Mouse (Mus musculus) myocyte (in vitro differentiated cells): ENCODE measurements around the gene Tcf25. TPM values are rescaled to one million over a fixed set of nuclear protein-coding genes. Genes with fewer than 3 reads are reported as not detected.

Experiments
- H3K27me3 ChIP-seq: one replicate; pipeline ENCODE4 v1.6.1; 2011; ENCODE audit not compliant: control insufficient read depth, insufficient read depth, insufficient read length
- H3K36me3 ChIP-seq: one replicate; pipeline ENCODE4 v1.6.1; 2011; ENCODE audit not compliant: control insufficient read depth, insufficient read depth
- H3K4me2 ChIP-seq: one replicate; pipeline ENCODE4 v1.6.1; 2011; ENCODE audit warnings: low read depth, control low read depth
- H3K4me3 ChIP-seq: one replicate; pipeline ENCODE4 v1.5.1; 2011; ENCODE audit warnings: mild to moderate bottlenecking, control low read depth, moderate library complexity
- H3K79me2 ChIP-seq: one replicate; pipeline ENCODE4 v1.6.1; 2011; ENCODE audit not compliant: control insufficient read depth, insufficient read depth
- H3ac ChIP-seq: one replicate; pipeline ENCODE4 v1.6.1; 2011; ENCODE audit not compliant: control insufficient read depth, insufficient read length
- CEBPB ChIP-seq: IDR thresholded peaks from 2 replicates; pipeline ENCODE4 v1.6.1; 2011; ENCODE audit warnings: mild to moderate bottlenecking, moderate library complexity; ENCODE audit not compliant: poor library complexity, insufficient read depth, severe bottlenecking
- E2F4 ChIP-seq: IDR thresholded peaks from one replicate; pipeline ENCODE4 v1.6.1; 2011; ENCODE audit warnings: mild to moderate bottlenecking, control low read depth, moderate library complexity; ENCODE audit not compliant: insufficient read depth
- MAX ChIP-seq: IDR thresholded peaks from one replicate; pipeline ENCODE4 v1.6.1; 2011; ENCODE audit warnings: low read depth, mild to moderate bottlenecking, control low read depth
- MYOD1 ChIP-seq, 3 experiments: IDR thresholded peaks; one replicate each; pipeline ENCODE4 v1.6.1; 2011; ENCODE audit warnings: control low read depth in 2 of 3, low read depth in 2 of 3, mild to moderate bottlenecking in 2 of 3, moderate library complexity in 1 of 3; ENCODE audit not compliant: insufficient read length in 2 of 3, control insufficient read depth in 1 of 3
- MYOG ChIP-seq, 3 experiments: IDR thresholded peaks; one replicate each; pipeline ENCODE4 v1.6.1; 2011; ENCODE audit warnings: control low read depth in 2 of 3, low read depth in 2 of 3, mild to moderate bottlenecking in 2 of 3; ENCODE audit not compliant: insufficient read length in 2 of 3, control insufficient read depth in 1 of 3, insufficient read depth in 1 of 3
- POLR2A ChIP-seq: IDR thresholded peaks from one replicate; pipeline ENCODE4 v1.6.1; 2011; ENCODE audit warnings: low read depth, mild to moderate bottlenecking, control low read depth, moderate library complexity; ENCODE audit not compliant: insufficient read length
- POLR2AphosphoS2 ChIP-seq: IDR thresholded peaks from one replicate; pipeline ENCODE4 v1.6.1; 2011; ENCODE audit warnings: low read depth, control low read depth; ENCODE audit not compliant: insufficient read length
- REST ChIP-seq: IDR thresholded peaks from one replicate; pipeline ENCODE4 v1.6.1; 2011; ENCODE audit warnings: mild to moderate bottlenecking, control low read depth, moderate library complexity; ENCODE audit not compliant: insufficient read depth, insufficient read length
- SRF ChIP-seq: IDR thresholded peaks from one replicate; pipeline ENCODE4 v1.6.1; 2011; ENCODE audit warnings: low read depth; ENCODE audit not compliant: control insufficient read depth, insufficient read length
- TCF12 ChIP-seq: IDR thresholded peaks from one replicate; pipeline ENCODE4 v1.6.1; 2011; ENCODE audit warnings: mild to moderate bottlenecking, control low read depth; ENCODE audit not compliant: poor library complexity, insufficient read depth, severe bottlenecking
- TCF3 ChIP-seq: IDR thresholded peaks from one replicate; pipeline ENCODE4 v1.6.1; 2011; ENCODE audit warnings: low read depth, control low read depth; ENCODE audit not compliant: insufficient read length
- USF1 ChIP-seq: IDR thresholded peaks from one replicate; pipeline ENCODE4 v1.6.1; 2011; ENCODE audit warnings: low read depth, mild to moderate bottlenecking, control low read depth, moderate library complexity
- polyA plus RNA-seq: library from polyadenylated mRNA; unstranded; fragments of >200 nt; fragmentation: generic; extraction: Trizol; gene quantifications from one replicate; pipeline ENCODE4 v1.2.1, GENCODE M21; 2012; ENCODE audit warnings: missing spikeins

Gene Tcf25
- polyA plus RNA-seq, 1 experiment, result 177 TPM

DNA sequence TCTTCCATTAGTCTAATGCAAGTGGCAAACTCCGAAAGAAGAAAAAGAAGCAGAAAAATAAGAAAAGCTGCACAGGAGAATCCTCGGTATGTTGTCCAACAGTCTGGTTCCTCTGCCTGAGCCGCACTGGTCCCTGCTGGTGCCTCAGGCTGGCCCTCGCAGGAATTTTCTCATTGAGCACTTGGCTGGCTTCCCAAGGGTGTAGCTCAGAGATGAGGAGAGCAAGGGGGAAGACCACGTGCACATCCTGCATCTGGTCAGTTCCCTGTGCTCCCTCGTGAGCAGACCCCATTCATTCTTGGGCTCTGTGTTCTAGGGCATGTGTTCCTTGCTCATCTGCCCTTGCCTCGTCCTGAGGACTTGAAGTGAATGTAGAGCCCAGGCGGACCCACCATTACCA, 9.0 kb downstream of the Tcf25 start:
- TF ChIP-seq E2F4 (no peak), POLR2AphosphoS2 (no peak), USF1 (no peak), CEBPB (no peak), POLR2A (no peak), MYOG (IDR thresholded peaks at IDR 0.05; ENCODE audit: control insufficient read depth in 1 of 3, insufficient read depth in 1 of 3, insufficient read length in 2 of 3, low read depth in 2 of 3) (no peak), TCF12 (no peak), MAX (no peak), TCF3 (no peak), SRF (no peak), MYOD1 (IDR thresholded peaks at IDR 0.05; ENCODE audit: control insufficient read depth in 1 of 3, insufficient read length in 2 of 3, low read depth in 2 of 3) (no peak), REST (no peak)
- Histone ChIP-seq H3K27me3 (no peaks in the 10 kb centered on the region), H3K4me3 (no peak overlapping the region), H3ac (no peak overlapping the region), H3K4me2 (no peak overlapping the region), H3K36me3 (peaks cover 42% of the 10 kb centered on the region), H3K79me2 (peaks cover 34% of the 10 kb centered on the region)

DNA sequence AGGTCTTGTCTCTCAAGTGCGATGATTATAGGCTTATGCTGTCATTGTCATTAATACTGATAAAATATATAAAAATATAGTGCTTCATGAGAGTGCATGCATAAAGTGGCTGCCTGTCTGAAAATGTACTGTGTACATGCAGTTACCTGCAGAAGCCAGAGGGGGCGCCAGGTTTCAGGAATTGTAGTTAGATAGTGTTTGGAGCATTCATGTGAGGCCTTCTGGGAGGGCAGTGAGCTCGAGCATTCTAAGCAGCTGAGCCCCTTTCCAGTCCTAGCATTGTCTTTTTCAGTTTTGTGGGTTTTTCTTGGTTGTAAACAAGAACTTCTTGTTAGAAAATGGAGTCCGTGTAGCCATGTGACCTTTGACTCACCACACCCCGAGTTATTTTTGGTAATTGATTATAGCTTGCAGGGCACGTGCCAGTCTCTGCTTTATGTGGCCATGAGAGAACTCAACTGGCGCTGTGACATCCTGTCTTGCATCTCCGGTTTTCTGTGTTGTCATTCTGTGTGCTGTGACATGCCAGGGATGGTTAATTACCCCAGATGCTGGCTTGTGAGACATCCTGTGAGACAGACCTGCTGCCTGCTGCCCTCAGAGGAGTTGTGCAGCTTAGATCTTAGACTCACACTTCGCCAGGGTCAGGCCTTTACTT, 11.5 kb downstream of the Tcf25 start:
- no peaks in the 10 kb centered on the region for H3K27me3 ChIP-seq
- no peak overlapping the region for H3K4me3 ChIP-seq
- no peak overlapping the region for H3ac ChIP-seq
- peaks cover 58% of the 10 kb centered on the region for H3K36me3 ChIP-seq
- TF ChIP-seq MAX, result no peak
- TF ChIP-seq POLR2A, result no peak
- no peak for TF ChIP-seq MYOG (IDR thresholded peaks at IDR 0.05; ENCODE audit: control insufficient read depth in 1 of 3, insufficient read depth in 1 of 3, insufficient read length in 2 of 3, low read depth in 2 of 3)
- TF ChIP-seq SRF, result no peak
- TF ChIP-seq CEBPB, result no peak
- no peak for TF ChIP-seq E2F4
- TF ChIP-seq MYOD1 (IDR thresholded peaks at IDR 0.05; ENCODE audit: control insufficient read depth in 1 of 3, insufficient read length in 2 of 3, low read depth in 2 of 3), result no peak
- TF ChIP-seq USF1, result no peak
- TF ChIP-seq REST, result no peak
- no peak for TF ChIP-seq POLR2AphosphoS2
- TF ChIP-seq TCF3, result no peak
- no peak for TF ChIP-seq TCF12
- no peak overlapping the region for H3K4me2 ChIP-seq
- H3K79me2 ChIP-seq, result peaks cover 14% of the 10 kb centered on the region

DNA sequence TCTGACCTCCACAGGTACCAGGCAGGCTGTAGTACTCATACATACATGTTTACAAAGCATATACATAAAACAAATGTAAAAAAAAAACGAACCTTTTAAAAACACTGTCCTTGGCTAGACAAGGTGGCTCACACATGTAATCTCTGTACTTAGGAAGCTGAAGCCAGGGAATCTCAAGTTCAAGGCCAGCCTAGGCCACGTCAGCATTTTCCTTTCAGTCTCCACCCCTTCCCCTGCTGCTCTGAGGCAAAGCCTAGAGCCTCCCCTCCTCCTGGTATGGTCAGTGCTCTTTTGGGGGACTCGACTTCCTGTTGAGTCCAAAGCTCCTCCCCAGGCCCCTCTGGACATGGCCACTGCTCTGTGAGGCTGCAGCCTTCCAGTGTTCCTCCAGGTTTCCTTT, 13.5 kb downstream of the Tcf25 start:
- Histone ChIP-seq H3ac (no peak overlapping the region), H3K4me2 (no peak overlapping the region), H3K36me3 (peaks cover 52% of the 10 kb centered on the region), H3K27me3 (no peaks in the 10 kb centered on the region), H3K79me2 (no peaks in the 10 kb centered on the region), H3K4me3 (no peak overlapping the region)
- no peak for TF ChIP-seq TCF12
- no peak for TF ChIP-seq POLR2AphosphoS2
- no peak for TF ChIP-seq E2F4
- TF ChIP-seq REST, result no peak
- no peak for TF ChIP-seq CEBPB
- TF ChIP-seq TCF3, result no peak
- no peak for TF ChIP-seq POLR2A
- TF ChIP-seq SRF, result no peak
- no peak for TF ChIP-seq MYOG (IDR thresholded peaks at IDR 0.05; ENCODE audit: control insufficient read depth in 1 of 3, insufficient read depth in 1 of 3, insufficient read length in 2 of 3, low read depth in 2 of 3)
- no peak for TF ChIP-seq USF1
- no peak for TF ChIP-seq MAX
- no peak for TF ChIP-seq MYOD1 (IDR thresholded peaks at IDR 0.05; ENCODE audit: control insufficient read depth in 1 of 3, insufficient read length in 2 of 3, low read depth in 2 of 3)

DNA sequence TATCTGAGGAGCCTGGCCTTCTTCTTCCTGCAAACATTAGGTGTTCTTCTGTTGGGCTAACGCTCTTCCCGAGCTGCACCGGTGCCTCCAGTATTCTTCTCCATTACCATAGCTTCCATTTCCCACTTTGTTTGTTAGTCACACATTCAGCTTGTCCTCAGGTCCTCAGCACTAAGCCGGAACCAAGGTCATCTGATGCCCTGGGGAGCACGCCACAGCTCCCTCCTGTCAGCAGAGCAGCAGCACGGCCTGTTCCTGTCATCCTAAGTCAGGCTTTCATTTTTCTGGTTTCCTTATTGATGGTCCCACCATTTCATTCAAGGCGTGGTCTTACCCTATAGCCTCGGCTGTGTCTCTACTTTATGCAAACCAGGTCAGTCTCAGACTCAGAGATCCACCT, 14.2 kb downstream of the Tcf25 start:
- H3K27me3 ChIP-seq, result no peaks in the 10 kb centered on the region
- no peaks in the 10 kb centered on the region for H3K79me2 ChIP-seq
- TF ChIP-seq SRF (no peak), E2F4 (no peak), USF1 (no peak), TCF3 (no peak), REST (no peak)
- no peak overlapping the region for H3K4me3 ChIP-seq
- peaks cover 56% of the 10 kb centered on the region for H3K36me3 ChIP-seq
- no peak overlapping the region for H3K4me2 ChIP-seq
- no peak overlapping the region for H3ac ChIP-seq

DNA sequence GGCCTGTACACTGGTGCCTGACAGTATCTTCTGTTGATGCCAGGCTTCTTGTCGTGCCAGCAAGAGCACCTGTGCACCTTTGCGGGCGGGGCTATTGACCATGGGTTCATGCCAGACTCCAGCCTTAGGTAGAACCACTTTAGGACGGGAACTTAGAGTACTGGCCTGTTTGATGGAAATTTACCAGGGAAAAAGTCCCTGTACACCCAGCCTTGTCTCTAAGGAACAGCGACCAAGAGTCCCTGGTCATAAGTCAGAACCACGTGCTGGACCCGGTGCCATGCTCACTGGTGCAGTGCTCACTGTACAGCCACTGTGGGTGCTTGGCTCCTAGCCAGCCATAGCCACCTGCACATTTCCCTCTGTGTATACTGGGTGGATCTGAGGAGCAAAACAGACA, 15.5 kb downstream of the Tcf25 start:
- Histone ChIP-seq H3ac (no peak overlapping the region), H3K4me3 (no peak overlapping the region), H3K79me2 (no peaks in the 10 kb centered on the region), H3K27me3 (no peaks in the 10 kb centered on the region), H3K4me2 (no peak overlapping the region), H3K36me3 (peaks cover 56% of the 10 kb centered on the region)
- TF ChIP-seq USF1, result no peak
- no peak for TF ChIP-seq REST
- no peak for TF ChIP-seq E2F4
- no peak for TF ChIP-seq TCF12
- TF ChIP-seq MYOD1 (IDR thresholded peaks at IDR 0.05; ENCODE audit: control insufficient read depth in 1 of 3, insufficient read length in 2 of 3, low read depth in 2 of 3), result no peak
